Mouse (Mus musculus) cerebellum, postnatal 10 days (tissue): ENCODE data around the gene Best1.
A peak's percentile ranks its signal among the peaks of the same experiment; 100 is the strongest.

Experiments used
- DNase-seq, 2 experiments: peaks; one replicate each; pipeline ENCODE4 v3.0.0; 2021; ENCODE audit warnings: mixed read lengths in 2 of 2

The Best1 gene

GRCm38 (mm10) chr19:9957965-9958364, 43.5 kb downstream of the Best1 start:
- no peak for DNase-seq

DNA sequence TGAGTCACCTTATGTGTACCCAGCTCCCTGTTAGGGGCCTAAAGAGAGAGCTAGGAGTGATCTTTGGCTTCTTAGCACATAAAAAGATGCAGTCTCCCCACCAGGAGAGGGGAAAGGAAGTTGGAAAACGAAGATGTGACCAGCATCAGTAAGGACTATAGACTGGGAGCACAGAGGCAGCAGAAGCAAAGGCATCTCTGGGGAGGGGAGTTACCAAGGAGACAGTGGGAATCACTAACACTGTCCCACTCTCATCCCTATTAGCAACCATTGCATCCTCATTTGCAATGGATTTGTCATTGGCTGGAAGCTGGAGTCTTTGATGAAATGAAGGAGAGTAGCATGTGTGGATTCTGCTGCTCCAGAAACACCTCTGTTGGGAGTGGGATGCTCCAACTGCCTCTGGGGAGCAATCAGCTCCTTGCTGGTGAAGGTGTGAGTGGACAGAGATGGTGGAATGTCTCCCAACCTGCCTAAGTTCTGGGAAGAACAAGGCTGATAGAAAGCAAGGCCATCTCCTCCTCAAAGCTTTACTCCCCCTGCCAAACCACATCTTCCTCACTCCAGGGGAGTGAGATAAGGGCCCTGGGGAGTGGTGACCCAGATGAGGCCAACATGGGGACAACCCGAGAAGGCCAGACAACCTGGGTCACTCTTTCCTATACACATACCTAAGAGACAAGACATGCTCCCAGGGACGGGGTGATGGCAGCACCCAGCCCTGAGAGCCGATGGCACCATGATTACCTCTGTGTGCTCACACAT, 44.6 kb downstream of the Best1 start:
- no peak for DNase-seq

DNA sequence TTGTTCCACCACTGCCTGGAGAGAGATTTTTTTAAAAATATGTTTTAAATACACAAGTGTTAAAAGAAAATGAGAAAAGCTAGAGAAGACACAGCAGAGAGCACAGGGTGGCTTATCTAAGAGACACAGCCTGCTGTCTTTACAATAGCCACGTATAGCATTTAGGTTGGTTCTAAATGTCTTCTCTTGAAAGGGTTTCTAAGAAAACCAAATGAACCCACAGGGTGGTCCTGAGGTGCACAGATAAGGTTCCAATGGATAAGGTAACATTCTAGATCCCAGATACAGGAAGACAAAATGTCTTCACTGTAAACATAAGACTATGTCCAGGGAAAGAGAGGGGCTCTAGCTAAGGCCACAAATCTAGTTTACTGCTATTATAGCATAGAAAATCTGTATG, 46.0 kb downstream of the Best1 start:
- DNase-seq, result no peak

DNA sequence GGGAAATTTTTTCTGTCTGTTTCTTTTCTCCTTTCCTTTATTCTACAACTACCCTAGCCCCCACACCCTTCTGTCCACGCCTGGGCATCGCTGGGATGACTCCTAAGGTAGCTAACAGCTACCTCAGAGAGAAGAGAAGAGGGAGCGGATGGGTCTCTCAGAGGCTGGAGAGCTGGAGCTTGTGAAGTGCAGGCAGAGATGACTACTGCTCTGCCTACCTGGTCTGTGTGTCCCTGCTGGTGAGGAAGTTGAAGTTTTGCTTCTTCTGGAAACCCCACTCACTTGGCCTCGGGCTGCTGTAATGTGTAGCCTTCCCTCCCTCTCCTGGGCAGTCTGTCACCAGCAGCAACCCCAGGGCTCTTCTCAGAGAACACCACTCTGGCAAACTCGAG, 46.6 kb downstream of the Best1 start:
- DNase-seq, result no peak

GRCm38 (mm10) chr19:9954055-9954810, 47.2 kb downstream of the Best1 start:
- DNase-seq, result peak; percentile 35 to 42

GRCm38 (mm10) chr19:9952912-9953311, 48.5 kb downstream of the Best1 start:
- no peak for DNase-seq

DNA sequence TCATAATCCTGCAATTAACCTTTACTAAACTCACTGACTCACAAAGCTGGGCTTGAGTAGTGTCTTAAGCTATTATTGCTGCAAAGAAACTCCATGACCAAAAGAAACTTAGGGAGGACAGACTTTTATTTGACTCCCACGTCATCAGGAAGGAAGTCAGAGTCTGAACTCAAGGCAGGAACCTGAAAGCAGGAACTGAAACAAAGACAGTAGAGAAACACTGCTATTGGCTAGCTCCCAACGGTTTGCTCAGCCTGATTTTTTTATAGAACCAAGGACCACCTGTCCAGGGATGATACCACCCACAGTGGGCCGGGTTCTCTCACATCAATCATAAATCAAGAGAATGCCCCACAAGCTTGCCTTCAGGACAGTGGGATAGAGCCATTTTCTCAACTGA, 49.0 kb downstream of the Best1 start:
- no peak for DNase-seq

DNA sequence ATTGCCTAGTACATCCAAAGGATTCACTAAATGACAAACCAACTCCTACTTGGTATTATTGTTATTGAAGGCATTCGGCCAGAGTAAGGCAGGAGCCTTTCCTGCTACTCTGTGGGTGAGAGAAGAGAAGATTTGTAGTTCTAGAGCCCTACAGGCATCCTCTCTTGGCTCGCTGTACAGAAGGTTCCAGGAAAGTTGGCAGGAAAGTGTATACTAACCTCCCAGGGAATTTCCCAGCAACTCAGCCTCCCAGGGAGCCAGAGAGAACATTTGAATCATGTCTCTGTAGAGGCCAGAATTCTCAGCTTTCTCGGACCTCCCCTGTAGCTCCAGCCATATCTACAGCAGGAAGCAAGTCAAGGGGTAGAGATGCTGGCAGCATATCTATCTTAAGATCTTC, 54.4 kb downstream of the Best1 start:
- DNase-seq, result no peak

DNA sequence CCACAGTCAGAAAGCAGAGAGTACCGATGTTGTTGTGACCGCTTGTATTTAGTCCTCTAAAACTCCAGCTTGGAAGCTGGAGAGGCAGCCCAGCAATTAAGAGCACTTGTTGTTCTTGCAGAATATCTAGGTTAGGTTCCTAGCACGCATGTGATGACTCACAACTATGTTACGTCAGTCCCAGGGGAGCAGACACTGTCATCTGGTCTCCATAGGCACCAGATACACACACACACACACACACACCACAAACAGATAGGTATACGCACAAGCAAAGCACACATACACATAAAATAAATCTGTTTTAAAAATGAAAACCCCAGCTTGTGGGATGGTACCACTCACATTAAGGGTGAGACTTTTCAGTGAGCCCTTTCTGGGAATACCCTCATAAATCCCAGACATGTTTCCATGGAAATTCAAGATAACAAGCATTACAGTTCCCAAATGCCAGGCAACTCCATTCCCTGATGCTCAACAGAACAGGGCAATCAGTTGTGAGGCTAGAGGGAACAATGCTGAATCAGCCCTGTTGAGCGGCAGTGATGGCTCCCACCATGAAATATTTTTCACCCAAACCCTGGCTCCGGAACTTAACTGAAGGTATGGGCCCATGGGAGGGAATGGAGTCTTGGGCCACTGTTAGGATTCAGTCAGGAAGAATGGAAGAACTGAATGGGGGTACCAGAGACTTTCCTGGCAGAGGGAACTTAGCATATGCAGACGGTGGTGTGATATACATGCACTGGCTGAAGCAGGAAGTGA, 55.5 kb downstream of the Best1 start:
- DNase-seq, result no peak

- DNase-seq, result no peak
These were observed 58.6 kb downstream of the Best1 start for GRCm38 (mm10) chr19:9942539-9943533.

- no peak for DNase-seq
These were observed 59.6 kb downstream of the Best1 start for GRCm38 (mm10) chr19:9941809-9942208.

GRCm38 (mm10) chr19:9940903-9941302, 60.5 kb downstream of the Best1 start:
- no peak for DNase-seq

- DNase-seq, result no peak
These were observed 61.6 kb downstream of the Best1 start for GRCm38 (mm10) chr19:9939841-9940240.

- no peak for DNase-seq
These were observed 62.6 kb downstream of the Best1 start for GRCm38 (mm10) chr19:9938824-9939303.

- DNase-seq, result no peak
These were observed 63.1 kb downstream of the Best1 start for GRCm38 (mm10) chr19:9938156-9938823.

DNA sequence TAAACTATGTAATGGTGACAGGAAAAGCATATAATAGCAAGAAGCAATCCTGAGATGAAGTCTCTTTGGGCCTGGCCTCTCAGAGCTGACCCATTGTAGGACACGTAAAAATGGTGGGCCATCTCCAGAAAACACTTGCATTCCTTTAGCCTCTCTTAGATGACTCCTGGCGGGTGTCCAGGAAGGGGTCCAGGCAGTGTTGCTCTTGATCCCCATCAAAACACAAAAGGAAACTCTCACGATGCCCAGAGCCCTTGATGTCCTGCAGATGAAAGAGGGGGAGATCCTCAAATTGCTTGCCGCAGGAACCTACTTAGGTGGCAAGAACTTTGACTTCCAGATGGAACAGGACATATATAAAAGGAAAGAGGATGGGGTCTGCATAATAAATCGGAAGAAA, 64.0 kb downstream of the Best1 start:
- no peak for DNase-seq

DNA sequence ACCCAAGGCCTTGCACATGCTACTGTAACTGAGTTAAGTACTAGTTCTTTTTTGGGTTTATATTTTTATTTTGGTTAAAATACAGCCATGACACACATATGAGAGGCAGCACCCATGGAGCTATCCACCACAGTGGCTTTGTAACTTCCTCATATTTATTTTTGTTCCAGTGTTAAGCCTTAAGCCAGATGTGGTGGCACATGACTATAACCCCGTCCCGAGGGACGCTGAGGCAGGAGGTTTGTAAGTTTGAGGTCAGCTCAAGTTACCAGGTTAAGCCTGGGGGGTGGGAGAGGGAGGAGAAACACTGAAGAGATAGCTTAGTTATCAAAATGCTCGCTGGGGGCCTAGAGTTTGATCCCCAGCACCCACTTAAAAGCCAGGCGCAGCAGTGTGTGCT, 64.9 kb downstream of the Best1 start:
- DNase-seq, result no peak
